ENCODE assay signal across 11 mouse cellular contexts in genomic region chr7:117472781-117473743, GRCm38 (mm10).
A peak's percentile ranks its signal among the peaks of the same experiment; 100 is the strongest.
DNase-seq lines count a peak whose midpoint lies in the region; ATAC-seq and TF ChIP-seq lines count a peak whose summit lies in the region.
"Had no signal": no experiment of that assay in that cellular context is flagged by ENCODE, and none has a peak within 500 bp of the region (broad histone marks: within the 10 kb centered on the region; RNA-seq: fewer than 3 reads in every experiment).

No protein-coding gene starts in this region.

- no peak for TF ChIP-seq POLR2A in heart, adult 2 months (IDR thresholded peaks at IDR 0.05; ENCODE audit: insufficient read depth, low read depth, low read length)
- TF ChIP-seq POLR2A in embryonic fibroblast, embryonic 13.5 days (IDR thresholded peaks at IDR 0.05; ENCODE audit: low read depth, low read length) = no peak

- no peaks in the 10 kb centered on the region for H3K36me3 ChIP-seq in heart, embryonic 12.5 days
- no peaks in the 10 kb centered on the region for H3K36me3 ChIP-seq in heart, adult 2 months (ENCODE audit: control insufficient read depth, insufficient read depth, low read length)
- no peaks in the 10 kb centered on the region for H3K36me3 ChIP-seq in limb, embryonic 13.5 days
- H3K36me3 ChIP-seq: limb, embryonic 12.5 days had no signal

- WGBS in heart, embryonic 12.5 days = 53% methylated on average over 19 of the region's 19 CpGs
- 64% methylated on average over 19 of the region's 19 CpGs for WGBS in heart, adult 2 months
- 58% methylated on average over 19 of the region's 19 CpGs for WGBS in limb, embryonic 13.5 days

- TF ChIP-seq CTCF in heart, adult 2 months (IDR thresholded peaks at IDR 0.05) = no peak
- no peak for TF ChIP-seq CTCF in embryonic fibroblast, embryonic 13.5 days (IDR thresholded peaks at IDR 0.05; ENCODE audit: borderline replicate concordance, insufficient read depth, low read length)

- no peaks in the 10 kb centered on the region for H3K79me2 ChIP-seq in heart, adult 2 months (replicated peaks; ENCODE audit: control insufficient read depth, insufficient read depth, low read length)

- no peak for DNase-seq in heart, adult 2 months
- DNase-seq in Muller cell, postnatal 12 days (ENCODE audit: inconsistent ontology term) = peak; percentile 94
- no peak for DNase-seq in B cell, adult 2 months
- DNase-seq: heart, adult 18-20 months; thymus, postnatal 25 days had no signal

- H3K27ac ChIP-seq in heart, embryonic 12.5 days (ENCODE audit: poor library complexity, severe bottlenecking) = peak overlapping the region; percentile 15; the same call in 1 of the 2 replicates
- H3K27ac ChIP-seq in heart, adult 2 months = no peak overlapping the region
- peak overlapping the region; percentile 51 for H3K27ac ChIP-seq in embryonic fibroblast, embryonic 13.5 days (ENCODE audit: insufficient read depth, low read length)
- H3K27ac ChIP-seq in limb, embryonic 13.5 days = peak overlapping the region; percentile 39; the same call in 1 of the 2 replicates
- H3K27ac ChIP-seq: limb, embryonic 12.5 days had no signal

- no peaks in the 10 kb centered on the region for H3K9me3 ChIP-seq in heart, embryonic 12.5 days (replicated peaks)
- no peaks in the 10 kb centered on the region for H3K9me3 ChIP-seq in limb, embryonic 13.5 days
- H3K9me3 ChIP-seq: limb, embryonic 12.5 days had no signal

- intact Hi-C loops in heart, adult 2 months (cut with DNase I) = loop anchor here (5.0 kb wide), 2 partner anchors 79 to 91 kb away; partner anchors contain the start of gene Xylt1

- ATAC-seq in heart, embryonic 12.5 days (ENCODE audit: insufficient number of reproducible peaks, low FRiP score) = peak; percentile 43; the same call in 1 of the 2 replicates
- no peak for ATAC-seq in limb, embryonic 13.5 days (ENCODE audit: low FRiP score, low read depth)
- ATAC-seq in granulocyte monocyte progenitor cell, adult 5-6 weeks (replicated peaks; ENCODE audit: poor library complexity, severe bottlenecking) = no peak
- ATAC-seq in CD4-positive, CD25-positive, alpha-beta regulatory T cell, adult 4 months = no peak

- H3K4me2 ChIP-seq in heart, embryonic 12.5 days = no peak overlapping the region
- H3K4me2 ChIP-seq in limb, embryonic 13.5 days (replicated peaks) = no peak overlapping the region
- H3K4me2 ChIP-seq: limb, embryonic 12.5 days had no signal

- no peaks in the 10 kb centered on the region for H3K27me3 ChIP-seq in heart, embryonic 12.5 days (replicated peaks)
- no peaks in the 10 kb centered on the region for H3K27me3 ChIP-seq in heart, adult 2 months (ENCODE audit: control insufficient read depth, insufficient read depth, low read length)
- no peaks in the 10 kb centered on the region for H3K27me3 ChIP-seq in limb, embryonic 13.5 days
- H3K27me3 ChIP-seq: limb, embryonic 12.5 days had no signal

- no peak for TF ChIP-seq EP300 in heart, adult 2 months (IDR thresholded peaks at IDR 0.05; ENCODE audit: insufficient read depth, low read depth, low read length)

- H3K4me3 ChIP-seq in heart, embryonic 12.5 days = no peak overlapping the region
- no peak overlapping the region for H3K4me3 ChIP-seq in heart, adult 2 months
- H3K4me3 ChIP-seq in embryonic fibroblast, embryonic 13.5 days (ENCODE audit: insufficient read depth, low read length) = no peak overlapping the region
- no peak overlapping the region for H3K4me3 ChIP-seq in limb, embryonic 13.5 days
- H3K4me3 ChIP-seq: limb, embryonic 12.5 days had no signal

- peaks cover 50% of the 10 kb centered on the region for H3K4me1 ChIP-seq in heart, embryonic 12.5 days (replicated peaks)
- peaks cover 15% of the 10 kb centered on the region for H3K4me1 ChIP-seq in heart, adult 2 months (ENCODE audit: control insufficient read depth, insufficient read depth, low read length)
- peaks cover 38% of the 10 kb centered on the region for H3K4me1 ChIP-seq in embryonic fibroblast, embryonic 13.5 days (ENCODE audit: control insufficient read depth, insufficient read depth, low read length)
- peaks cover 37% of the 10 kb centered on the region for H3K4me1 ChIP-seq in limb, embryonic 13.5 days

- H3K9ac ChIP-seq in heart, embryonic 12.5 days = no peak overlapping the region
- H3K9ac ChIP-seq in heart, adult 2 months (ENCODE audit: low read depth, low read length) = no peak overlapping the region
- H3K9ac ChIP-seq in limb, embryonic 13.5 days = no peak overlapping the region
- H3K9ac ChIP-seq: limb, embryonic 12.5 days had no signal
